Mouse (Mus musculus): Measurements from ENCODE around the gene Psmd13.

DNA sequence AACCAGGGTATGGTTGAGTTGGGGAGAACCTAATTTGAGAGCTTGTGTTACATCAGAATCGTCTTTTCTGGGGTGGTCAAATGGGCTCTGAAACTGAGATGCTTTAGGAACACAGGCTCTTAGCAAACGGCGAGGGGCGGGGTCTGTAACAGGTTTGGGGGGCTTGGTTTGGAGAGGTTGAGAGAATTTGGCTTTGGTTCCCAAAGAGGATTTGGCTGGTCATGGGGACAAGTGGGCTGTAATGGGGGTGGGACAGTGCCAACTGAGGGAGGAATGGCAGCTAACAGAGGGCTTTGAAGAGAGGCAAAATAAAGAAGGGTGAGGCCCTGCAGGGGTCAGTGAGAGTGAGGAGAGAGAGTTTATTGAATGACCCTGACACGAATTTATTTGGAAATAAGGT is 42.2 kb upstream of the Psmd13 start:
- TF ChIP-seq POLR2A (IDR thresholded peaks at IDR 0.05; ENCODE audit: low read depth, low read length) (no peak), CTCF (IDR thresholded peaks at IDR 0.05; ENCODE audit: extremely low read depth, insufficient read depth, insufficient read length, insufficient replicate concordance) (no peak)
